Mouse (Mus musculus): ENCODE data around the gene Clk2.

GRCm38 (mm10) chr3:89131816-89132215 is 32.8 kb upstream of the Clk2 start:
- TF ChIP-seq CTCF (IDR thresholded peaks at IDR 0.05; ENCODE audit: extremely low read depth, insufficient read depth, insufficient read length, insufficient replicate concordance), result no peak
- no peak for TF ChIP-seq POLR2A (IDR thresholded peaks at IDR 0.05; ENCODE audit: low read depth, low read length)
